Mouse (Mus musculus): Measurements from ENCODE around the gene Cdk12.

Cdk12 gene

GRCm38 (mm10) chr11:98318421-98319116 is 115.7 kb downstream of the Cdk12 start:
- no peak for DNase-seq

- DNase-seq, result no peak
These were observed 116.3 kb downstream of the Cdk12 start for GRCm38 (mm10) chr11:98319120-98319519.

- no peak for DNase-seq
These were observed 116.7 kb downstream of the Cdk12 start for GRCm38 (mm10) chr11:98319544-98319943.

GRCm38 (mm10) chr11:98319944-98320343 is 117.1 kb downstream of the Cdk12 start:
- DNase-seq, result no peak

GRCm38 (mm10) chr11:98320381-98320780 is 117.5 kb downstream of the Cdk12 start:
- no peak for DNase-seq

- no peak for DNase-seq
These were observed 118.2 kb downstream of the Cdk12 start for GRCm38 (mm10) chr11:98320806-98321676.

- DNase-seq, result no peak
These were observed 118.8 kb downstream of the Cdk12 start for GRCm38 (mm10) chr11:98321677-98322003.

GRCm38 (mm10) chr11:98322159-98322558 is 119.3 kb downstream of the Cdk12 start:
- DNase-seq, result no peak

GRCm38 (mm10) chr11:98323136-98323866 is 120.4 kb downstream of the Cdk12 start:
- no peak for DNase-seq

- DNase-seq, result peak in 1 of 2 experiments; percentile 59
These were observed 121.1 kb downstream of the Cdk12 start for GRCm38 (mm10) chr11:98323933-98324332.

GRCm38 (mm10) chr11:98325191-98325820 is 122.4 kb downstream of the Cdk12 start:
- DNase-seq, result no peak

GRCm38 (mm10) chr11:98325821-98326218 is 123.0 kb downstream of the Cdk12 start:
- no peak for DNase-seq

- no peak for DNase-seq
These were observed 123.9 kb downstream of the Cdk12 start for GRCm38 (mm10) chr11:98326741-98327135.

GRCm38 (mm10) chr11:98327136-98328030 is 124.5 kb downstream of the Cdk12 start:
- DNase-seq, result no peak

GRCm38 (mm10) chr11:98328031-98328370 is 125.1 kb downstream of the Cdk12 start:
- no peak for DNase-seq

Data from kidney, postnatal 25 days (tissue).